Mouse (Mus musculus): Measurements from ENCODE around the gene Ifna16.
A peak's percentile ranks its signal among the peaks of the same experiment; 100 is the strongest.

Ifna16 gene

DNA sequence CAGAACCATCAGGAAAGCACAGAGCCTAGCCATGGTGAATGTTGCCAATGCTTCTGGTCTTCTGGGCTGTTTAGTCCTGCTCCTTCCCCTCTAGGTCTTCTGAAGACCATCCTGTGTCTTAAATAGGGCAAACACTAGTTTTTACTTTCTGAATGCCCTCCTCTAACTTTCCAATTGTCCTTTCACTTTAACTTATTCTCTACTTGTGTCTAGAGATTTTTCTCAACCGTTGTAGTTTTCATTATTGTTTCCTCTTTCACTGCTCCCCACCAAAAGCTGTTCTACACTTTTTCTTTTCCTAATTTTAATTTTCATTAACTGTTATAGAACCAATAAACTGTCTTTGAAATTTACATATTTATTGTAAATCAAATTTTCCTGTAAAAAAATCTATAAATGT, at the start of gene Ifna16:
Gene Ifna16, minus strand, starts transcription at position 101 of the 400 bp plus-strand sequence.
- no peak for DNase-seq (ENCODE audit: low spot score)

GRCm38 (mm10) chr4:88723497-88724090, 46.9 kb upstream of the Ifna16 start:
- no peak for DNase-seq (ENCODE audit: low spot score)

DNA sequence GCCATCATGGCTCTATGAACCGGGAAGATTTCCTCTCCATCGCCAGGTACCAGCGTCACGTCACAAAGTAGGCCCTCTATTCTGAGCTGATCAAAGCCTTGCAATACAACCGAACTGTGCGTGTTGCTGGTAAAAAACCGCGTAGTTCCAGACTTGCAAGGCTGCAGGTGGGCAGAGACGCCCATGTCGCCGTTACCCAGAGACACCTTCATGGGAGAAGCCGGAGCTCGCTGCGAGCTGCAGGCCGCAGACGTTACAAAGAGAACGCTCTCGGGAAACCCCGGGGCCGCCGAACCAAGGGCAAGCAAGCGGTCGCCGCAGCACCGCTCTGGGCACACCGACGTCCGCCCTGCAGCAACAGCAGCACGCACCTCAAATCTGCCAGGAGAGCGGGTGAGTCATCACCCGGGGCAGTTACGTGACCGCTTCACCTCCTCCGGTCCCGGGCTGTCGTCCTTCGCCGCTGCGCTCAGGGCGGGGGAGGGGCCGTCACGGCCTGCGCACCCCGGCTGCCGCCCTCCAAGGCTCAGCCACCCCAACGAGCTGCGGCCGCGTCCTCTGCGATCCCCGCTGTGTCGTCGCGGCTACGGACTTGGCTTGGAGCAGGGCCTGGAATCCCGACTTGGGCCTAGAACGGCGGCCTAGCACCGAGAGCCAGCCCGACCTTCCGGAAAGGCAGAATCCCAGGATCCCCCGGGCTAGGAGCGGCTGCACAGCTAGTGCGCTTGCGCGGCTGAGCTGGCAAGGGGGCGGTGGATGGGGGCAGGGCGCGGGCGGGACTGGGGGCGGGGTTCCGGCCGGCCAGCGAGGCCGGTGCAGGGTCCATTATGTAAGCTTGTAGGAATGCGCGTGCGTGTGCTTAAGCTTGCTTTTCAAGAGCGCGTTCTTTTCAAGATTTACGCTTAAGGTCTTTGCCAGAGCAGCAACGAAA, 45.3 kb upstream of the Ifna16 start, which contains the start of the genes Gm26566 and Klhl9:
Gene Gm26566, plus strand, starts transcription at position 15 of the 931 bp plus-strand sequence.
Gene Klhl9, minus strand, starts transcription at position 675 of the 931 bp plus-strand sequence.
- DNase-seq (ENCODE audit: low spot score): peak; percentile 51

- DNase-seq (ENCODE audit: low spot score): no peak
These were observed 42.0 kb upstream of the Ifna16 start for GRCm38 (mm10) chr4:88718715-88719114.

DNA sequence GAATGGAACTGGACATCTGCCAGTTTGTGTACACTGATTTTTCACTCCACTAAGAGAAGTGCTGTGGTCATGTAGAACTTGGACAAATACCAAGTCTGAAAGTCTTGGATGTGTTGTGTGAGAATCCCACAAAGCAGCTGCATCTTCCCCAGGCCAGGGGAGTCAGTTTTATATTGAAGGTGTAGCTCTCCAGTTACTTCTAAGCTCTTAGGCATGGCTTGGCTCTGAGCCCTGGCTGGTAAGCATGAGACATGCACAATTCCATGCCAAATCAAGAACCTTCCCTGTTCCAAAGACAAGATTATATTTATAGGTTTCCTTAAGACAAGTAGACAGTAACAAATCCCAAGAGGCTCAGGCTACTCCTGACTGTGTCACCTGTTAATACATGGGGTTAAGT, 38.3 kb upstream of the Ifna16 start:
- no peak for DNase-seq (ENCODE audit: low spot score)

GRCm38 (mm10) chr4:88714281-88714680, 37.6 kb upstream of the Ifna16 start:
- no peak for DNase-seq (ENCODE audit: low spot score)

- DNase-seq (ENCODE audit: low spot score): no peak
These were observed 30.6 kb upstream of the Ifna16 start for GRCm38 (mm10) chr4:88707128-88707826.

GRCm38 (mm10) chr4:88705924-88706323, 29.2 kb upstream of the Ifna16 start:
- no peak for DNase-seq (ENCODE audit: low spot score)

DNA sequence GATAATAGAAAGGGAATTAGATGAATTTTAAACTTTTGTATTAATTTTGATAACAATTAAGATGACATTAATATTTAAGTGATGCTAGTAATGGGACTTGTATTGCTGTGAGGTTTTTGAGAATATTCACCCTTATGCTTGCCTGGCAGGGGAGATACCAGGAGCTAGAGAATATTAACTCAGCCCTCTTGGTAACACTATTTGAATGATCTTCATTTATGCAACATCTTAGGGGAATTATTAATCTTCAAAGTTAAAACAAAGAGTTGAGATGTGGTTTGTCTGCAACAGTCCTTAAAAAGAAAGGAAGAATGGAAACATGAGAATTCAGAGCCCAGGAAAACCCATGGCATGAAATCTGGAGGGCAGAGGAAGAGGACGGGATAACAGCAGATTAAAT, 22.6 kb upstream of the Ifna16 start:
- DNase-seq (ENCODE audit: low spot score): no peak

- DNase-seq (ENCODE audit: low spot score): no peak
These were observed 22.1 kb upstream of the Ifna16 start for GRCm38 (mm10) chr4:88698781-88699180.

GRCm38 (mm10) chr4:88697753-88698152, 21.0 kb upstream of the Ifna16 start:
- DNase-seq (ENCODE audit: low spot score): no peak

DNA sequence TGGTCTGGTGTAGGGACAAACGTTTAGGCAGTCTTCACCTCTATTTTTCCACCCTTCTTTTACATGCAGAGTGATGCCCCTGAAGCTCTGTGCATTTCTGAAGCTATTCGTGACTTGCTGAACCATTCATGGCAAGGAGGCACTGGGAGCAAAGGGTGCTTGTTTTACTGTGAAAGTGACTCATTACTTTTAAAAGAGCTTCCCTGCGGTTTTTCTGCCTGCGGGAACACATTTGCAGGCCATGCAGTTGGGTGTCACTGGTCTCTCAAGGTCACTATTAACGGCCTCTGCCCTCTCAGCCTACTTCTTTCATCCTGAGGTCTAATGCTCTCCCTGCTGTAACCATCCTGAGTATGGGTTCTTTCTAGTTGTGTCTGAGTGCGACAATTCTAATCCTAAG, 20.4 kb upstream of the Ifna16 start:
- no peak for DNase-seq (ENCODE audit: low spot score)

DNA sequence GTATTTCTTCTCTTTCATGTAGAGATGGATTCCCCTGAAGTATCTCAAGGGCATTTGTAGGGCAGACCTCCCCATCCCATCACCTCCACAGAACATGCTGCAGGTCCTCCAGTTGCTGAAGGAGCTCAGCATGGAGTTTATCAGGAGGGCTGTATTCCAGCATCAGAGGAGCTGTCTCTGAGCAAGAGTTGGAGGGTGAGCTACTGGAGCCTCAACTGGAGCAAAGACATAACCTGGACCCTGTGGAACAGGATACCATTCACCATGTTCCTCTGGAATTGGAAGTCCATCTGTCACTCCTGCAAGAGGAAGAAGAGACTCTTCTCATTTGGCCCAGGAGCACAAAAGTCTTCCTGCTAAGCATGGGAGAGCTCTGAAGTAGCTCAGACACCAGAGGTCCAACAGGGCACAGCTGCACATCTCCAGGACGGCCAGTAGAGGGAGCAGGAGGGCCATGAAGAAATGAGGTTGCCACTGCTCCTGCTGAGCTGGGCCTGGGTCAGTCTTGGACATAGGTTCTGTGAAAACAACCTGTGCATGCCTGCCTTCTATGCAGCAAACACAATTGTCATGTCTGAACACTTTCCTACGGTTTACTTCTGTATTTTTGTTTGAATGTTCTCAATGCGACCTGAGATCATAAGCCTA, 19.6 kb upstream of the Ifna16 start:
- peak; percentile 83 for DNase-seq (ENCODE audit: low spot score)

- no peak for DNase-seq (ENCODE audit: low spot score)
These were observed 16.7 kb upstream of the Ifna16 start for GRCm38 (mm10) chr4:88693392-88693791.

DNA sequence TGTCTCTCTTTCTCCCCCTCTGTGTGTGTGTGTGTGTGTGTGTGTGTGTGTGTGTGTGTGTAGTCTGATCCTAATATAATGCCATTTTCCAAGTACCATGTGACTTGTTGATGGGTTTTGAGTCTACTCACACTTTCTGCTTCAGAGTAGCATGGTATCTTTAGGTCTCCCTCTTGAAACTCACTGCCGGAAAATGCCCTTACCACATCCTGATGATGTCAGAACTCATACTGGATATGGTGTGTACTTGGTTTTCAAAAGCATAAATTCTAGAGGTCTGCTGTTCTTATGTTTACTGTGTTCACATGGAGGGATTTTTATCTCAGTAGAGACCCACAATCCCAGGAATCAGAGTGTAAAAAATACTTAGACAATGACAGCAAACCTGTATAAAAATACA, 15.8 kb upstream of the Ifna16 start:
- no peak for DNase-seq (ENCODE audit: low spot score)

GRCm38 (mm10) chr4:88691259-88691658, 14.5 kb upstream of the Ifna16 start, which contains the start of gene Ifnab:
Gene Ifnab, minus strand, starts transcription at chr4:88691359.
- DNase-seq (ENCODE audit: low spot score): no peak

DNA sequence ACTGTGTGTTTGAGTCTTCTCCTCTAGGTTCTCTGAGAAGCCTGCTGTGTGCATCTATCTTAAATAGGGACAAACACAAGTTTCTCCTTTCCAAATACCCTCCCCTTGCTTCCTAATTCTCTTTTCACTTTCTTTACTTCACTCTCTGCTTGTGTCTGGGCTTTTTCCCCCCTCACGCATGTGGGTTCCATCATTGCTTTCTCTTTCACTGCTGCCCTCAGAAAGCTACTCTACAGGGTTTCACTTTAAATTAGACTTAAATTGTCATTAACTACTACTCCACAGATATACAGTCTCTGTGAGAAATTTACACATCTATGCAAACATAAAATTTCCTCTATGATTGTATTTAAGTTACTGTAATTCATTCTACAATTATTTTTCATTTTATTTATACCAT, 7.1 kb upstream of the Ifna16 start, which contains the start of gene Ifna2:
Gene Ifna2, minus strand, starts transcription at position 101 of the 400 bp plus-strand sequence.
- no peak for DNase-seq (ENCODE audit: low spot score)

DNA sequence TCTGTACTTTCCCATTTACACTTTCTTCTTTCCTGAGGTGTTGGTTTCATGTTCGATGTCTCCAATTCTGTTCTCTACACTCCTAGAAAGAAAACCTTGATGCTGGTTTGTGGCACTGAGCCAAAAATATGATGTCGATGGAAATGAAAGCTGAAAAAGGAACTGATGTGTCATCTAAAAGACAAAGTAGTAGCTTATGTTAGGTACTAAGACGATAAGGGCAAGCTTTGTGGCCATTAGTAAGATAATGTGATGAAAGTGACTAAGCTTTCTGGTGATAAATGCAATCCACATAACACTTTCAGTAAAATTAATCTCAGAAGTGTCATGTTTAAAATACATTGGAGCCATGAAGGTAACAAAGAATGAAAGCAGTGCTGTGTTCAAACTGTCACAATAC, 4.6 kb upstream of the Ifna16 start:
- DNase-seq (ENCODE audit: low spot score): no peak

GRCm38 (mm10) chr4:88680362-88680761, 3.6 kb upstream of the Ifna16 start:
- DNase-seq (ENCODE audit: low spot score): no peak

- no peak for DNase-seq (ENCODE audit: low spot score)
These were observed 21.3 kb downstream of the Ifna16 start for GRCm38 (mm10) chr4:88655461-88655860.

DNA sequence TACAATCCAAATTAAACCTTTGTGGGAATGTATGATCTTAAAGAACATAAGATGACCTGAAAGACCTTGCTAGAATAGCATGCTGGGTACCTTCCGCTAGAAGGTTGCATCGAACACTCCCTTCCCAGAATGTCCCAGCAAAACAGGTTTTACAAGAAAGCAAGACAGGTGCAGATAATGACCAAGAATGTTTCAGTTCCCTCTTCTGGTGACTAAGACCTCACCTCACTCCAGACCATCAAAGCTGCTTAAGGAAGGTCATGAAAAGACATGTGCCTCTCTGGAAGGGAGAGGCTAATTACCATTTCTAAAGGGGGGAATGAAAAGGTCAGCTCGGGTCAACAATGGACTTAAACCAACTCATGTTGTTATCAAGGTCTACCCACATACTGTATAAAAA, 23.1 kb downstream of the Ifna16 start:
- DNase-seq (ENCODE audit: low spot score): no peak

DNA sequence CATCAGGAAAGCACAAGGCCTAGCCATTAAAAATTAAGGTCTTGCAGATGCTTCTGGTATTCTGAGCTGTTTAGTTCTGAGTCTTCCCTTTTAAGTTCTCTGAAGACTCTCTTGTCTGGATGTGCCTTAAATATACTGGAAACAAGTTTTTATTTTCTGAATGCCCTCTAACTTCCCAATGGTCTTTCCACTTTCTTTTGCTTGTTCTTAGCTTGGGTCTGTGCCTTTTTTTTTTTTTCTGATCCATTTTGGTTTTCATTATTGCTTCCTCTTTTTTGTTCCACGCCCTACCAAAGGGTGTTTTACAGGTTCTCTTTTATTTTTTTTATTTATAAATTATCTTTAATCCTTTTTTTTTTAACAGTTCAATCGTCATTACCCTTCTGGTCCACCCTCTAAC, 32.4 kb downstream of the Ifna16 start, which contains the start of gene Ifna13:
Gene Ifna13, minus strand, starts transcription at position 101 of the 400 bp plus-strand sequence.
- DNase-seq (ENCODE audit: low spot score): no peak
